Comparison of ENCODE assay signal across 8 mouse cellular contexts in the genomic region with DNA sequence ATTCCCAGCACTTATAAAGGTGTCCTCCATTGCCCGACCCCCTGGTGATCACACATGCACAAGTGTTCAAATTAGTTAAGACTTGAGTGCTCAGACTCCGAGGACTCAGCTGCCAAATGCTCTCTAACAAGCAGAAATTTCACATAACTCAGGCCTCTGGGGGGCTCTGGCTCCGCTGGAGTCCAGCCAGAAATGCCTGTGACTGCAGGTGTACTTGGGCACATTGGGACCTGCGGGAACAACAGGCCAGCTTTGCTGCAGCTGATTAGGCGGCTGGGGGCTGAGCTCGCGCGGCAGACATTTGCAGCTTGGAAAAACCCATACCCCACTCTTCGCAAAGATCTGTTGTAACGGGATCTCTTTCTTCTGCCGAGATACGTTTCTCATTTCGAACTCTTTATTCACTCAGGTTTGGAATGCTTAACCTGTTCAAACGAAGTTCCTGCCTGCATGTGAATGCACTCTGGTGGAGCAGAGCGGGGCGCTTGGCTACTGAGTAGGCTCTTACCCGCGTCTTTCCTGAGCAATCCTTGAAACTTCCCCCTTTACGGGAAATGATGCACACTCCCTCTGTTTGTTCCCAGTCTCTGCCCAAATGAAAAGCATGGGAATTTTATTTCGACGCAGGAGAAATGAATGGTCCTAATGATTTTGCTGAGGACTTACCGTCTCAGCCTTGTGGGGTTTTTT. TPM values are rescaled to one million over a fixed set of nuclear protein-coding genes. Genes with fewer than 3 reads are reported as not detected.
DNase-seq lines count a peak whose midpoint lies in the region; ATAC-seq lines count a peak whose summit lies in the region.

No protein-coding gene starts in this region.

- 12% methylated on average over 22 of the region's 22 CpGs for WGBS in heart, embryonic 12.5 days
- WGBS in kidney, embryonic 16.5 days = 8% methylated on average over 22 of the region's 22 CpGs
- 15% methylated on average over 22 of the region's 22 CpGs for WGBS in midbrain, embryonic 10.5 days

- intact Hi-C loops in left cerebral cortex, postnatal 4 days (cut with DNase I) = no loop called here

- H3K4me3 ChIP-seq in heart, embryonic 12.5 days = peak overlapping the region; percentile 34
- H3K4me3 ChIP-seq in kidney, embryonic 16.5 days (ENCODE audit: low read length) = peak overlapping the region; percentile 14
- peak overlapping the region; percentile 36 for H3K4me3 ChIP-seq in midbrain, embryonic 10.5 days

- no peak overlapping the region for H3K27ac ChIP-seq in heart, embryonic 12.5 days (ENCODE audit: poor library complexity, severe bottlenecking)
- H3K27ac ChIP-seq in kidney, embryonic 16.5 days (ENCODE audit: low read length) = no peak overlapping the region
- no peak overlapping the region for H3K27ac ChIP-seq in midbrain, embryonic 10.5 days (replicated peaks)

- H3K36me3 ChIP-seq in heart, embryonic 12.5 days = no peaks in the 10 kb centered on the region
- no peaks in the 10 kb centered on the region for H3K36me3 ChIP-seq in kidney, embryonic 16.5 days (ENCODE audit: insufficient read depth, low read length)
- H3K36me3 ChIP-seq in midbrain, embryonic 10.5 days = no peaks in the 10 kb centered on the region

- DNase-seq in left cerebral cortex, postnatal 4 days = peak; percentile 10
- DNase-seq in left cerebral cortex, adult 8-10 months (ENCODE audit: low spot score in 2 of 2) = no peak
- peak; percentile 12 to 30 for DNase-seq in cerebellum, postnatal 25 days
- DNase-seq in midbrain, embryonic 10.5 days (ENCODE audit: low spot score) = peak; percentile 44

- peak overlapping the region; percentile 62 for H3K9ac ChIP-seq in heart, embryonic 12.5 days
- H3K9ac ChIP-seq in kidney, embryonic 16.5 days (replicated peaks; ENCODE audit: low read length) = peak overlapping the region; percentile 45; the same call in 1 of the 2 replicates

- ATAC-seq in heart, embryonic 12.5 days (ENCODE audit: insufficient number of reproducible peaks, low FRiP score) = no peak
- ATAC-seq in kidney, embryonic 16.5 days (ENCODE audit: low FRiP score, low TSS enrichment) = no peak
- ATAC-seq in megakaryocyte progenitor cell, adult 5-6 weeks (replicated peaks; ENCODE audit: poor library complexity) = no peak
- ATAC-seq in frontal cortex, adult (ENCODE audit: low TSS enrichment) = no peak

- H3K4me1 ChIP-seq in heart, embryonic 12.5 days (replicated peaks) = peaks cover 16% of the 10 kb centered on the region
- peaks cover 20% of the 10 kb centered on the region for H3K4me1 ChIP-seq in kidney, embryonic 16.5 days (ENCODE audit: insufficient read depth, low read length)
- H3K4me1 ChIP-seq in midbrain, embryonic 10.5 days = peaks cover 24% of the 10 kb centered on the region

- peak overlapping the region; percentile 70 for H3K4me2 ChIP-seq in heart, embryonic 12.5 days
- peak overlapping the region; percentile 44 for H3K4me2 ChIP-seq in kidney, embryonic 16.5 days (replicated peaks; ENCODE audit: low read depth, low read length)

- H3K27me3 ChIP-seq in heart, embryonic 12.5 days (replicated peaks) = no peaks in the 10 kb centered on the region
- no peaks in the 10 kb centered on the region for H3K27me3 ChIP-seq in kidney, embryonic 16.5 days (ENCODE audit: insufficient read depth, low read length)
- H3K27me3 ChIP-seq in midbrain, embryonic 10.5 days (ENCODE audit: low read depth, poor library complexity, severe bottlenecking) = peaks cover 35% of the 10 kb centered on the region

- H3K9me3 ChIP-seq in heart, embryonic 12.5 days (replicated peaks) = no peaks in the 10 kb centered on the region
- no peaks in the 10 kb centered on the region for H3K9me3 ChIP-seq in kidney, embryonic 16.5 days (ENCODE audit: low read length)
- no peaks in the 10 kb centered on the region for H3K9me3 ChIP-seq in midbrain, embryonic 10.5 days (replicated peaks)

RNA-seq across cellular contexts. Expression of a gene that starts 3.0 kb away (rescaled TPM):
- 1 to 10 TPM; 6.3 to 6.5 TPM for total RNA-seq in left cerebral cortex, postnatal 4 days (2021)
- 10 to 100 TPM; 17.4 to 18.9 (median 18.9) TPM for total RNA-seq in left cerebral cortex, adult 8-10 months (2022)
- polyA plus RNA-seq in heart, embryonic 12.5 days (2016; fragmentation: Nextera tagmentation; extraction: Ambion mirVana) = 11.5 and 12.2 TPM in 2 replicates
- polyA plus RNA-seq in kidney, embryonic 16.5 days (2015; fragmentation: Nextera tagmentation; extraction: Ambion mirVana) = 12.2 and 15.9 TPM in 2 replicates
- polyA plus RNA-seq in midbrain, embryonic 10.5 days (2016; fragmentation: Nextera tagmentation; extraction: Ambion mirVana) = 8.2 and 9.2 TPM in 2 replicates
- 4.3 and 5.0 TPM in 2 replicates for total RNA-seq in megakaryocyte progenitor cell, adult 5-6 weeks (2015)
- total RNA-seq in megakaryocyte progenitor cell, adult 5-6 weeks (2017) = 6.9 and 7.9 TPM in 2 replicates

RNA-seq across cellular contexts. Expression of a gene that starts 39.1 kb away (rescaled TPM):
- total RNA-seq in left cerebral cortex, postnatal 4 days (2021) = 10 to 100 TPM; 30.0 to 30.2 TPM
- 10 to 100 TPM; 31.8 to 37.7 (median 33.7) TPM for total RNA-seq in left cerebral cortex, adult 8-10 months (2022)
- 46.6 and 47.0 TPM in 2 replicates for polyA plus RNA-seq in heart, embryonic 12.5 days (2016; fragmentation: Nextera tagmentation; extraction: Ambion mirVana)
- 84.3 and 91.4 TPM in 2 replicates for polyA plus RNA-seq in kidney, embryonic 16.5 days (2015; fragmentation: Nextera tagmentation; extraction: Ambion mirVana)
- polyA plus RNA-seq in midbrain, embryonic 10.5 days (2016; fragmentation: Nextera tagmentation; extraction: Ambion mirVana) = 77.6 and 93.7 TPM in 2 replicates
- total RNA-seq in megakaryocyte progenitor cell, adult 5-6 weeks (2015) = 66.8 and 76.6 TPM in 2 replicates
- 47.4 and 53.2 TPM in 2 replicates for total RNA-seq in megakaryocyte progenitor cell, adult 5-6 weeks (2017)

Comparison
In these comparisons a context has a peak if more than half of its experiments do, and no peak if none do; other contexts are left out.
1. DNase-seq: peak in left cerebral cortex, postnatal 4 days (single experiment), cerebellum, postnatal 25 days (2 of 2) and midbrain, embryonic 10.5 days (single experiment); none in left cerebral cortex, adult 8-10 months (0 of 2).
2. Peak in every context shown above with its lines, with median percentiles within 50 percentile points of each other: H3K4me3 ChIP-seq.